Mouse (Mus musculus): Measurements from ENCODE around the gene Ldb3. TPM values are rescaled to one million over a fixed set of nuclear protein-coding genes. Genes with fewer than 3 reads are reported as not detected.

Ldb3 gene
- 1 to 10 TPM; 3.3 to 4.0 TPM for total RNA-seq (2021)
- long read RNA-seq, experiment 1, partial matches to known transcripts, result 1 of 1 reads
- long read RNA-seq, experiment 1, other reads (novel, unspliced or antisense), result 0 of 1 reads
- long read RNA-seq, experiment 2, partial matches to known transcripts, result 1 of 7 reads
- long read RNA-seq, experiment 2, other reads (novel, unspliced or antisense), result 6 of 7 reads

- Histone ChIP-seq H3K4me3 (no peak within 1 kb of the TSS), H3K27ac (peak within 1 kb of the TSS; percentile 76)
- DNase-seq (ENCODE audit: low spot score in 2 of 2), result no peak
- no peak for TF ChIP-seq CTCF (conservative IDR thresholded peaks at IDR 0.05)
Measured at GRCm38 (mm10) chr14:34588498-34588897, at the start of gene Ldb3. Ldb3 (minus strand) TSS chr14:34588682.

- no peak overlapping the region for H3K27ac ChIP-seq
- no peak for TF ChIP-seq CTCF (conservative IDR thresholded peaks at IDR 0.05)
Measured at GRCm38 (mm10) chr14:34635721-34636120, 47.2 kb upstream of the Ldb3 start.

DNA sequence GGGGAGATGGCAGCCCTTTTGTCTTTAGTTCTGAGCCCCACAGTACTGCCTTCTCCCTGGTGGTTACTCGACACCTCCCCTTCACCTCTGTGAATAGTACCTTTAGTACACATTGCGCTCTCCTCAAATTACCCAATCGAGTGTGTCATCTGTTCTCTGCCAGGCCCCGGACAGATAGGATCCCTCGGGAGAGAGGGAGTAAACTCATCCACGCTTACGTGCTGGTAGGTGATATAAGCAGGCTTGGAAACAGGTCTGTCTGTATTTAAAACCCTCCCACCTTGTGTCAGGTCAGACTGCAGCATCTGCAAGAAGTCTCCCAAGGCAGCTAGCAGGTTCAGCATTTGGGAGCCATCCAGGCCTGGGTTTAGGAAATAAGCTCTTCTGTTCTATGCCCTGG, 46.7 kb upstream of the Ldb3 start:
- no peak for DNase-seq (ENCODE audit: low spot score in 2 of 2)
- no peak overlapping the region for H3K27ac ChIP-seq
- no peak for TF ChIP-seq CTCF (conservative IDR thresholded peaks at IDR 0.05)
- no peak overlapping the region for H3K4me3 ChIP-seq

More at GRCm38 (mm10) chr14:34635721-34636120, 47.2 kb upstream of the Ldb3 start:
- no peak for DNase-seq (ENCODE audit: low spot score in 2 of 2)
- no peak overlapping the region for H3K4me3 ChIP-seq

DNA sequence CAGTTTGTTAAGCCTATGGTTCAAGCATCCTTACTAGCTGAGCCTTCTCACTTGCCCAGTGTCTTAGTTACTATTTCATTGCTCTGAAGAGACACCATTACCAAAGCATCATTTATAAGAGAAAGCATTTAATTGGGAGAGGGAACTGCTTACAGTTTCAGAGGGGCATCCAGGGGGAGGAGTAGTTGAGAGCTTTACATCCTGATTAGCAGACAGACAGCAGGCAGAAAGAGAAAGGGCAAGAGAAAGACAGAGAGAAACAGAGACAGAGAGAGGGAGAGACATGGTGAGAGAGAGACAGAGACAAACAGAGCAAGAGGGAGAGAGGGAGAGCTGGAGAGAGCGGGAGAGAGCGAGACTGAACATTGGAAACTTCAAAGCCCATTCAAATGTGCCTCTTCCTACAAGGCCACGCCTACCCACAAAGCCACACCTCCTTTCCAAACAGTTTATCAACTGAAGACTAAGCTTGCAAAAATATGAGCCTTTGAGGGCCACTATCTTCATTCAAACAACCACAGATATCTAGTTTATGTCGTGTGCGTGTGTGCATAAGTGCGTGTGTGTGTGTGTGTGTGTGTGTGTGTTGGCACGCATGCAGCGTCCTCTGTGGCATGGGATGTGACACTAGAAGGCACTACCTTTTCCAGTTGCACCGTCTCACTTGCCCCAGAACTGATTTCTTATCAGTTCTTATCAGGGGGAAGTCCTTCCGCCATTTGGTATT, 44.4 kb upstream of the Ldb3 start:
- Histone ChIP-seq H3K27ac (no peak overlapping the region), H3K4me3 (no peak overlapping the region)
- no peak for TF ChIP-seq CTCF (conservative IDR thresholded peaks at IDR 0.05)
- DNase-seq (ENCODE audit: low spot score in 2 of 2), result no peak

GRCm38 (mm10) chr14:34626824-34627223, 38.3 kb upstream of the Ldb3 start:
- no peak overlapping the region for H3K27ac ChIP-seq
- TF ChIP-seq CTCF (conservative IDR thresholded peaks at IDR 0.05), result no peak
- no peak overlapping the region for H3K4me3 ChIP-seq
- no peak for DNase-seq (ENCODE audit: low spot score in 2 of 2)

- Histone ChIP-seq H3K27ac (no peak overlapping the region), H3K4me3 (no peak overlapping the region)
- no peak for TF ChIP-seq CTCF (conservative IDR thresholded peaks at IDR 0.05)
- no peak for DNase-seq (ENCODE audit: low spot score in 2 of 2)
Measured at GRCm38 (mm10) chr14:34623531-34624210, 35.2 kb upstream of the Ldb3 start.

DNA sequence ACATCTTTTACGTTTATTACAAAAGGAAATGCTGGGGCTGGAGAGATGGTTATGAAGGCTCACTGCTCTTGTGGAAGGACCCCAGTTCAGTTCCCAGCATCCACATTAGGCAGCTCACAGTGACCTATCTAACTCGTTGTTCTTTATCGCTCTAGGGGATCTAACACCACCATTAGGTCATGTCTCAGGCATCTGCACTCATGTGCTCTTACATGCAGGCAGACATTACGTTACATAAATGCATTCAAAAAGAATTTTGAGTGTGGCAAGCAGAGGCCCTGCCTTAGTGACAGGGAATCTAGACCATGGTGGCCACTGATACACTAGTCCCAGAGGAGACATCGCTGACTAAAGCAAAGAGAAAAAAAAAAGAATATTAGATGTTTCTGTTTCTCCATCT, 34.6 kb upstream of the Ldb3 start:
- TF ChIP-seq CTCF (conservative IDR thresholded peaks at IDR 0.05), result no peak
- Histone ChIP-seq H3K4me3 (no peak overlapping the region), H3K27ac (no peak overlapping the region)
- DNase-seq (ENCODE audit: low spot score in 2 of 2), result no peak

DNA sequence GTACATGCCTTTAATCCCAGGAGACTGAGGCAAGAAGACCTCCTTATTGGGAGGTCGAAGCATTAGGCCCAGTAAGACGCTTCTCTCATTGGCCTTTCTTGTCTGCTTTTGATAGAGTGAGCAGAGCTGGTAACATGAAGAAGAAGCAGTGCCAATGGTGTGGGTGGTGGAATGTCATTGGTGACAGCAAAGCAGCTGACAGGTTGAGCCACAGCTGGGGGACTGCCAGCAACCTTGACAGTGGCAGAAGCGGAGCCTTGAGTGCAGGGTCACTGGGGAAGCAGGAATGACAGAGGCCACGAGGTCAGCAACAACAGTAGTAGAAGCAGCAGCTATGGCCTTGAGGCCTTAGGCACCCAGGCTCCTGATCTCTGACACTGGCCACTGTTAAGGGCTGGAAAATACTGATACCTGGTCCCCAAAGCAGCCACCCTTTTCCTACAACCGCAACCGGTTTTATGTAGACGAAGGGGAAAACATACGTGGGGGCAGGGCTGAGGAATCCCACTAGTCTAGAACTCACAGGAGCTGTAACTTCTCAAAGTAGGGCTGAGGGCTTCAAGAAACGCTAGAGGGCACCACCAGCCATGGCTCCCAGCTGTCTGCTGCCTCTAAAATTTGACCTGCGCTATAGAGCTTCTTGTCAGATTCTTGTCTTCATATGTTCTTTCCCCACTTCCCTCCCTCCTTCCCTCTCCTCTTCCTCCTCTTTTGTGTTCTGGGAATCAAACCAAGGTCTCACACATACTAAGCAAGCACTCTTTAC, 32.3 kb upstream of the Ldb3 start:
- no peak overlapping the region for H3K27ac ChIP-seq
- peak in 1 of 2 experiments; percentile 38 for DNase-seq (ENCODE audit: low spot score in 2 of 2)
- H3K4me3 ChIP-seq, result no peak overlapping the region
- peak; percentile 79 for TF ChIP-seq CTCF (conservative IDR thresholded peaks at IDR 0.05)

DNA sequence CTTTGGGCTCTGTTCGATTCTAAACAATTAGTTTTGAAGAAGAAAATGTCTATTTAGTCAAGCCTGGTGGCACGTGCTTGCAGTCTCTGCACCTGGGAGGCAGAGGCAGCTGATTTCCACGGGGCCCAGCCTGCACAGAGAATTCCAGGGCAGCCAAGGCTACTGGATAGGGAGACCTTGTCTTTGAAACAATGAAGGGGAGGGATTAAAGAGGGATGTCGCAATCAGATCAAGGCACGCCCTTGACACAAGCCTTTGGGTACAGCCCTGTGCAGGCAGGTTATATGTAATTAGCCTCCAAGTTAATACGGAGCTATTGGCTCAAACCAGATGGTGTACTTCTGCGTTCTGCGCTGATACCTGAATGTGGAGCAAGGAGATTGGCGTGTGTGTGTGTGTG, 30.3 kb upstream of the Ldb3 start:
- TF ChIP-seq CTCF (conservative IDR thresholded peaks at IDR 0.05), result no peak
- no peak for DNase-seq (ENCODE audit: low spot score in 2 of 2)
- no peak overlapping the region for H3K27ac ChIP-seq
- H3K4me3 ChIP-seq, result no peak overlapping the region

DNA sequence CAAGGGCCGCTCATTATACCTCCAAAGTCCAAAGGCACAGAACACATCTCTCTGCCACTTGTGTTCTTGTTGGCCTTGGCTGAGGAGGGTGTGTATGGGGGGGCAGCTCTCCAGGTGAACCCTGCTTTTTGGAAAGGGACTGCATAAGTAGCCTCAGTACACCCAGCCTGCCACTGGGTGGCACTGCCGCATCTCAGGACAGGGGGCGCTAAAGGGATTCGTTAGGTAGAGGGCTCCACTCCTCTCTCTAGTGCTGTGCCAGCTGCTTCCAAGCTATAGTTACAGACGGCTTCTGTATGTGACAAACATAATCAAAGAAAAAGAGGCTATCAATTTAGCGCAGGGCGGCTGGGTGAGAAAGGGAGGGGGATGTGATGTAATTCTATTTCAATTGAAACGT, 28.3 kb upstream of the Ldb3 start:
- no peak overlapping the region for H3K4me3 ChIP-seq
- TF ChIP-seq CTCF (conservative IDR thresholded peaks at IDR 0.05), result peak; percentile 100
- DNase-seq (ENCODE audit: low spot score in 2 of 2), result peak; percentile 84 to 87
- no peak overlapping the region for H3K27ac ChIP-seq

DNA sequence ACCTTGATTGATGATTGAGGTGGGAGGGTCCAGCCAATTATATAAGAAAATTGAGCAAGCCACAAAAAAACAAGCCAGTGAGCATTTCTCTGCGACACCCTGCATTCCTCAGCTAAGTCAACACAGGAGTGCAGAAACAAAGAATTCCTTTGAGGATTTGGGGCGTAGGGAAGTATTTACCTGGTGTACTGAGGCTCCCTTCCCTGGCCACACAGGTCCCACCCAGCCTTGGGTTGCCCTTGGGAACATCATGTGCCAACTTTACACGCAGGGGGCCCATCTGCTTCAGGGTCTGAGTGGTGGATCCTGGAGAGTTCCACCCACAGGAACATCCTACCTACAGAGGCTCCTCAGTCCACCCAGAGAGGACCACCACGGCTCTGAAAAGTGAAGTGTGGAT, 27.1 kb upstream of the Ldb3 start:
- Histone ChIP-seq H3K4me3 (no peak overlapping the region), H3K27ac (no peak overlapping the region)
- no peak for TF ChIP-seq CTCF (conservative IDR thresholded peaks at IDR 0.05)
- no peak for DNase-seq (ENCODE audit: low spot score in 2 of 2)

DNA sequence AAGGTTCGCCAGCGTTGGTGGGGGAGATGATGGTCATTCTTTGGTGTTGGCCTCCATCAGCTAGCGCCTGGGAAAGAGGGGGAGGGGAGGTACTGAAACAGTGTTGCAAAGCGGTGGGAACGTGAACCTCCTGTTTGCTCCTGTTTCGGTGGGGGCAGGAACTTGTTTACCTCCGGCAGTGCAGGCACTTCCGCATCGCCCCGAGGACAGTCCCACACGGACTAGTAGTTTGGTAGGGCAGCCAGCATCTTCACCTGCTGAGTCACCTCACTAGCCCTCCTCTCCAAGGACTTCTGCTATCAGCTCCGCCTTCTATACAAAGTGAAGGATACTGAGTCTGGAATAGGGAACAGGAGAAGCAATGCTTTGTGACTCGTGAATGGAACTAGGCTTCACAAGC, 26.6 kb upstream of the Ldb3 start:
- no peak for DNase-seq (ENCODE audit: low spot score in 2 of 2)
- no peak overlapping the region for H3K4me3 ChIP-seq
- no peak overlapping the region for H3K27ac ChIP-seq
- no peak for TF ChIP-seq CTCF (conservative IDR thresholded peaks at IDR 0.05)

DNA sequence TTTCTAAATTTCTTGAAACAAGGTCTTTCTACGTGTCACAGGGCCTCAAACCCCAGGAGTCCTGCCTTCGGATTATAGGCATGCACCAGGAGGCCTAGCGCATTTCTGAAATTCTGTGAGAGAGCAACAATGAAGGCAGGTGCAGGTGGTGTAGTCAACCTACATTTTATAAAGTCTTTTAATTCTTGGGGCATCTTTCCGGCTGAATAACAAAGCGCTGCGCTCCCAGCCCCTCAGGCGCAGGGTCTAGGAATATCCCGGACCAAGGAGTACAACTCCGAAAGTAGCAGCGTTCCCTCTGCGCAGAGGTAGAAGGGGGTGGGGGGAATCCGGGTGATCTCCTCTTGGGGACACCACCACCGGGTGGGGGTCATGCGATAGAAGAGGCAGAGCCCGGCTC, 26.1 kb upstream of the Ldb3 start:
- H3K4me3 ChIP-seq, result no peak overlapping the region

More for the DNA sequence above, 26.1 kb upstream of the Ldb3 start:
- no peak for DNase-seq (ENCODE audit: low spot score in 2 of 2)
- no peak overlapping the region for H3K27ac ChIP-seq
- no peak for TF ChIP-seq CTCF (conservative IDR thresholded peaks at IDR 0.05)
